Mouse (Mus musculus): ENCODE measurements at regions not wholly inside any gene's neighbourhood (a gene's known extent, or its start where the extent isn't known, plus 50 kb on each side); places are given as distances from the start of the nearest gene placed in this dataset.

GRCm38 (mm10) chr10:95729890-95730289 lies 56.6 kb upstream of the Anapc15-ps start:
- H3K36me3 ChIP-seq (ENCODE audit: insufficient read depth, low read length), result no peaks in the 10 kb centered on the region
- H3K27ac ChIP-seq (ENCODE audit: low read length), result no peak overlapping the region
- H3K9ac ChIP-seq (replicated peaks; ENCODE audit: low read depth), result no peak overlapping the region
- TF ChIP-seq EP300 (IDR thresholded peaks at IDR 0.05) (no peak), CTCF (IDR thresholded peaks at IDR 0.05) (no peak)
- H3K9me3 ChIP-seq (ENCODE audit: low read length), result no peaks in the 10 kb centered on the region
- no peaks in the 10 kb centered on the region for H3K4me1 ChIP-seq (ENCODE audit: insufficient read depth, low read depth, low read length)
- H3K27me3 ChIP-seq (replicated peaks; ENCODE audit: insufficient read depth, low read length), result no peaks in the 10 kb centered on the region
- no peak overlapping the region for H3K4me2 ChIP-seq (replicated peaks; ENCODE audit: low read depth, low read length)
- H3K4me3 ChIP-seq (ENCODE audit: low read depth, low read length), result no peak overlapping the region
- ATAC-seq (peak; percentile 76), DNase-seq (ENCODE audit: low spot score) (peak; percentile 49)
- 42% methylated on average over 9 of the region's 9 CpGs for WGBS

GRCm38 (mm10) chr10:95725910-95726309 lies 52.7 kb upstream of the Anapc15-ps start:
- TF ChIP-seq EP300 (IDR thresholded peaks at IDR 0.05) (no peak), CTCF (IDR thresholded peaks at IDR 0.05) (no peak)
- Histone ChIP-seq H3K36me3 (ENCODE audit: insufficient read depth, low read length) (no peaks in the 10 kb centered on the region), H3K9ac (replicated peaks; ENCODE audit: low read depth) (no peak overlapping the region), H3K4me3 (ENCODE audit: low read depth, low read length) (no peak overlapping the region), H3K27ac (ENCODE audit: low read length) (no peak overlapping the region), H3K9me3 (ENCODE audit: low read length) (no peaks in the 10 kb centered on the region), H3K27me3 (replicated peaks; ENCODE audit: insufficient read depth, low read length) (no peaks in the 10 kb centered on the region), H3K4me1 (ENCODE audit: insufficient read depth, low read depth, low read length) (no peaks in the 10 kb centered on the region), H3K4me2 (replicated peaks; ENCODE audit: low read depth, low read length) (no peak overlapping the region)
- ATAC-seq, result no peak
- WGBS, result 34% methylated on average over 5 of the region's 5 CpGs
- DNase-seq (ENCODE audit: low spot score), result no peak

GRCm38 (mm10) chr10:95725349-95725748 lies 52.1 kb upstream of the Anapc15-ps start:
- DNase-seq (ENCODE audit: low spot score) (no peak), ATAC-seq (no peak)
- no peak for TF ChIP-seq EP300 (IDR thresholded peaks at IDR 0.05)
- no peak for TF ChIP-seq CTCF (IDR thresholded peaks at IDR 0.05)
- H3K4me1 ChIP-seq (ENCODE audit: insufficient read depth, low read depth, low read length), result no peaks in the 10 kb centered on the region
- no peak overlapping the region for H3K4me3 ChIP-seq (ENCODE audit: low read depth, low read length)
- H3K27me3 ChIP-seq (replicated peaks; ENCODE audit: insufficient read depth, low read length), result no peaks in the 10 kb centered on the region
- H3K36me3 ChIP-seq (ENCODE audit: insufficient read depth, low read length), result no peaks in the 10 kb centered on the region
- no peak overlapping the region for H3K4me2 ChIP-seq (replicated peaks; ENCODE audit: low read depth, low read length)
- 60% methylated on average over 5 of the region's 5 CpGs for WGBS
- H3K9ac ChIP-seq (replicated peaks; ENCODE audit: low read depth), result no peak overlapping the region
- H3K9me3 ChIP-seq (ENCODE audit: low read length), result no peaks in the 10 kb centered on the region
- no peak overlapping the region for H3K27ac ChIP-seq (ENCODE audit: low read length)
